In the genomic region with DNA sequence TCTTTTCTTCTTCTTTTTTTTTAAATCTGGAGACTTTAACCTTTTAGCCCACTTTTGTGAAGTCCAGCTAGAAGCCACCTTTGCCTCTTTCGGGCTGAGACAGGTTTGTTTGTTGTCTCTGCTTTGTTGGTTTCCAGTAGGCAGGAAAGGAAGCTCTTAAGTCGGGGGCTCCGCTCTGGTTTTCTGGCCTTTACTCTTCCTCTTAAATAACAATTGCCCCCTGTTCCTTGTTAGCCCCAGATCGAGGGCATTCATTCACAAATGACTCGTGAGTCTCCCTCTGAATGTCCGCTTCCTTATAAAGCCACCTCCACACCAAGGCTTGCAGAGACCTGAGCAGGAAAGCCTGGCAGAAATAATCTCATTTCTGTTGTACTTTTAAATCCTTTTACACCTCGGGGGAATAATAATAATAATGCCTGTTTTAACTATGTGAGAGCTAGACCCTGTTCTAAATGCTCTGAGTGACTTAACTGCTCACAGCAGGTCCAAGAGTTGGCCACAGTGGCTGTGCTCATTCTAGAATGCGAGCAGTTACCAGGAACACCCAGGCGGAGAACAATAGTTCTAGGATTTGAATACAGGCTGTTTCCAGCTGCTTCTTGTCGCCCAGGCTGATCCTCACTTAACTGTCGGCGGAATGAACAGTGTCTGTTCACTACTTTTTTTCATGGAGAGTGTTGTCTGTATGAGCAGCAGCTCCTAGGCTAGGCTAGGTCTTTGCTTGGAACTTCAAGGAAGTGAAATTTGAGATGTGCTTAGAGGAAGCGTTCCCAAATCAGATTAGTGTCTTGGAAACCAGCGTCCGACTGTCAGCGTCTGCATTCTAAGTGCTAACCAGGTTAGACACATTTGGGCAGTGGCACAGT, we compare ENCODE assay signal across 8 mouse cellular contexts. TPM values are rescaled to one million over a fixed set of nuclear protein-coding genes. Genes with fewer than 3 reads are reported as not detected.
A peak's percentile ranks its signal among the peaks of the same experiment; 100 is the strongest.
DNase-seq lines count a peak whose midpoint lies in the region; ATAC-seq and TF ChIP-seq lines count a peak whose summit lies in the region.

No protein-coding gene starts in this region.

- 0 out of 2 replicates have a peak overlapping the region, but pooled peaks have one; percentile 3 for H3K9ac ChIP-seq in hindbrain, postnatal 0 days (replicated peaks; ENCODE audit: low read length)
- no peak overlapping the region for H3K9ac ChIP-seq in lung, embryonic 15.5 days

- H3K4me3 ChIP-seq in embryonic fibroblast, embryonic 13.5 days (ENCODE audit: insufficient read depth, low read length), result peak overlapping the region; percentile 7; the same call in 1 of the 2 replicates
- no peak overlapping the region for H3K4me3 ChIP-seq in hindbrain, postnatal 0 days (ENCODE audit: low read length)
- peak overlapping the region; percentile 20 for H3K4me3 ChIP-seq in lung, embryonic 15.5 days

- no peak for TF ChIP-seq CTCF in embryonic fibroblast, embryonic 13.5 days (IDR thresholded peaks at IDR 0.05; ENCODE audit: borderline replicate concordance, insufficient read depth, low read length)
- TF ChIP-seq CTCF in hindbrain, postnatal 0 days (IDR thresholded peaks at IDR 0.05; ENCODE audit: low read depth), result no peak

- H3K4me2 ChIP-seq in hindbrain, postnatal 0 days (ENCODE audit: low read depth, low read length), result peak overlapping the region; percentile 33
- peak overlapping the region; percentile 66 for H3K4me2 ChIP-seq in lung, embryonic 15.5 days

- peak overlapping the region; percentile 100 for H3K27ac ChIP-seq in embryonic fibroblast, embryonic 13.5 days (ENCODE audit: insufficient read depth, low read length)
- peak overlapping the region; percentile 20; the same call in 1 of the 2 replicates for H3K27ac ChIP-seq in hindbrain, postnatal 0 days
- H3K27ac ChIP-seq in lung, embryonic 15.5 days, result peak overlapping the region; percentile 100

- no peaks in the 10 kb centered on the region for H3K36me3 ChIP-seq in hindbrain, postnatal 0 days (ENCODE audit: insufficient read depth, low read length)
- H3K36me3 ChIP-seq in lung, embryonic 15.5 days, result no peaks in the 10 kb centered on the region

- H3K9me3 ChIP-seq in hindbrain, postnatal 0 days (ENCODE audit: low read length), result no peaks in the 10 kb centered on the region
- no peaks in the 10 kb centered on the region for H3K9me3 ChIP-seq in lung, embryonic 15.5 days

- 11% methylated on average over 16 of the region's 16 CpGs for WGBS in hindbrain, postnatal 0 days
- 16% methylated on average over 16 of the region's 16 CpGs for WGBS in lung, embryonic 15.5 days

- DNase-seq in lung, adult 18-20 months, result peak; percentile 22 to 35
- DNase-seq in lung, postnatal 14 days, result no peak
- peak; percentile 20 for DNase-seq in hindbrain, postnatal 0 days (ENCODE audit: low spot score)
- DNase-seq in left cerebral cortex, adult 18-20 months (ENCODE audit: low spot score in 2 of 2), result no peak
- no peak for DNase-seq in testis, postnatal 14 days (ENCODE audit: low spot score)
- DNase-seq in frontal cortex, postnatal 25 days (ENCODE audit: low spot score in 2 of 2), result no peak

- no peak; the same call in none of the 2 replicates for TF ChIP-seq POLR2A in embryonic fibroblast, embryonic 13.5 days (IDR thresholded peaks at IDR 0.05; ENCODE audit: low read depth, low read length)

- no peaks in the 10 kb centered on the region for H3K27me3 ChIP-seq in hindbrain, postnatal 0 days (ENCODE audit: insufficient read depth, low read length)
- H3K27me3 ChIP-seq in lung, embryonic 15.5 days, result no peaks in the 10 kb centered on the region

- H3K4me1 ChIP-seq in embryonic fibroblast, embryonic 13.5 days (ENCODE audit: control insufficient read depth, insufficient read depth, low read length), result peaks cover 14% of the 10 kb centered on the region
- 0 out of 2 replicates have a peak, but pooled peaks cover 6% of the 10 kb centered on the region for H3K4me1 ChIP-seq in hindbrain, postnatal 0 days (ENCODE audit: insufficient read depth, low read length)
- peaks cover 24% of the 10 kb centered on the region for H3K4me1 ChIP-seq in lung, embryonic 15.5 days

- no peak for ATAC-seq in hindbrain, postnatal 0 days
- no peak for ATAC-seq in lung, embryonic 15.5 days (ENCODE audit: borderline replicate concordance, extremely low read depth, low FRiP score, low TSS enrichment)

RNA-seq across cellular contexts. Expression of a gene that starts 59.3 kb away (rescaled TPM):
- polyA plus RNA-seq in embryonic fibroblast, embryonic 13.5 days (2011; ENCODE audit: insufficient read length, low read depth, missing spikeins), result 43.9 and 52.1 TPM in 2 replicates
- total RNA-seq in hindbrain, postnatal 0 days (2014; rRNA removed), result 54.1 and 59.1 TPM in 2 replicates
- polyA plus RNA-seq in hindbrain, postnatal 0 days (2015; fragmentation: Nextera tagmentation; extraction: Ambion mirVana), result 17.6 and 17.7 TPM in 2 replicates
- polyA plus RNA-seq in lung, embryonic 15.5 days (2015; fragmentation: Nextera tagmentation; extraction: Ambion mirVana), result 26.9 and 29.4 TPM in 2 replicates
- 10 to 100 TPM; 83.3 to 86.2 TPM for total RNA-seq in left cerebral cortex, adult 18-20 months (2021)

Comparison
In these comparisons a context has a peak if more than half of its experiments do, and no peak if none do; other contexts are left out.
1. DNase-seq: peak in lung, adult 18-20 months (2 of 2) and hindbrain, postnatal 0 days (single experiment); none in lung, postnatal 14 days (single experiment), left cerebral cortex, adult 18-20 months (0 of 2), testis, postnatal 14 days (single experiment) and frontal cortex, postnatal 25 days (0 of 2).
2. H3K27ac ChIP-seq: peak in every context shown above with its lines; median percentile 100 in embryonic fibroblast, embryonic 13.5 days; 100 in lung, embryonic 15.5 days; 20 in hindbrain, postnatal 0 days.